Mouse (Mus musculus) urinary bladder, adult 18-20 months (tissue): ENCODE measurements around the gene Trp53bp2.

ENCODE experiments used
- DNase-seq, 2 experiments: peaks; one replicate each; pipeline ENCODE4 v3.0.0; 2022; ENCODE audit warnings: low spot score in 2 of 2, mixed read lengths in 2 of 2

Gene Trp53bp2

DNA sequence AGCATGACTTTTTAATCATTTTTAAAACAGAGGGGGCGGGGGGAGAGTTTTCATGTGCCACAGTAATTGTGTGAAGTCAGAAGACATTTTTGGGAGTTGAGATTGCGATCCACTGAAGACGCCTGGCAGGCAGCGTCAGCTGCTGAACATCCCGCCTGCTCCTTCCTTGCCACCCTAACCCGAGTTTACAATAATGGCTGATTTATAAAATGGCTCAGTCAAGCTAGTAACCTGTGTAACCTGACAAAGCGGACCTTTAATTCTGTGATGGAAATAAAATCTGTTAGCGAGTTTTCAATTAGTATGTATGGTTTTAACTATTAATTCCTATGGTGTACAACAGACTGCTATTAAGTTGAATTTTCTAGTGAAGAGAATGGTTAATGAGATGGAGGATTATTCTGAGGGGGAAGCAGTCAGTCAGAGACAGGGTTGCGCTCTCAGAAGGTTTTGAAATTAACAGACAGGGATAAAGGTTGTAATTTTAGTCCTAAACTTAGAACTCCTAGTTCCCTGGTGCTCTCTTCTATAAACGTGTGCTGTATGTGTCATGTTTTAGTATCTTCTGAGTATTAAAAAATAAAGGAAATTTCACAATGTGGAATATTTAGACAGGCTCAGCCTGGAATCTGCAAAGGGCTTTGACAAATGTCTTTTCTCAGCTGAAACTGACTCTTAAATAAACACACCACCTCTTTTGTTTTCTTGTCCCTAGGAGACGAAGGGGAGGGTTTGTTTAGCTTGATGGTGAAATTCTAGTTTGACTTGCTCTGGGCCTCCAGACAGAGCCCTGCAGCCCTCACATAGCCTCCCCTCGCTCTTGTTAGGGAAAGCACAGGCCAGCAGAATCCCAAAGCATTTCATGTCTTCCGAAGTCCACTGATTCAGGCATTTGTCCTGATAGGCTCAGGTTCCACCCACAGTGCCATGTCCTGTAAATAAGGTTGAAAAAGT is 51.6 kb downstream of the Trp53bp2 start:
- DNase-seq = peak in 1 of 2 experiments; percentile 36

DNA sequence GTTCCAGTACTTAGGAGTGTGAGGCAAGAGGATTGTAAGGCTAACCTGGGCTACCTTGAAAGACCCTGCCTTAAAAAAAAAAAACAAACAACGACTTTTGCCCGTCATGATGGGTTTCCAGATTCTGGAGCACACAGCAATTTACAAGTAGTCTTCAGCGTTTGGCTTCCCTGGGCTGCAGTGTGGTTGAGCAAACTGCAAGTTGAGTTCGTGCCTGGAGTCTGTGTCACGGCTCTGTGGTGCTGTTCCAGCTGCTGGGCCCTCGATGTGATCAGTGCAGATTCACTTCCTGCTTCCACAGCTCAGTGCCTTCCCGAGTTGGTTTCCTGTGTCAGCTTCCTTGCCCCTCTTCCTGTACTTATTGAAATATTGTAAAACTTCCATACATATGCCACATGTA is 52.3 kb downstream of the Trp53bp2 start:
- DNase-seq = peak in 1 of 2 experiments; percentile 19

DNA sequence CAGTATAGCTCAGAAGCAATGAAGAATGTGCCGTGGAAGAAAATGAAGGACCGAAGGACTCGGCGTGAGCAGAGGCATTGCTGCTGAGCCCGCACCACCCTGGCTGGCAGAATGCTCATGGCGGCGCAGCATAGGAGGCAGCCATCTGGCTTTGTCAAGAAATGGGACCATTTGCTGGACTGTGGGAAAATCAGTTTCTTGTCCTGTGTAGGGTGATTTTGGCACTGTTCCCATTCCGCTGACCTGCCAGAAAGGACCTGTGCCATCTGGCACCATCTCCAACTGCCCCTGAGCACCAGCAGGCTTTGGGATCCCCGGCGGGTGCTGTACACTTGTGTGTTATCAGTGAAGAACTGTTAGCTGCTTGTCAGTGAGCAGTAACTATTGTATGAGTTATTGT is 52.8 kb downstream of the Trp53bp2 start:
- DNase-seq = no peak

DNA sequence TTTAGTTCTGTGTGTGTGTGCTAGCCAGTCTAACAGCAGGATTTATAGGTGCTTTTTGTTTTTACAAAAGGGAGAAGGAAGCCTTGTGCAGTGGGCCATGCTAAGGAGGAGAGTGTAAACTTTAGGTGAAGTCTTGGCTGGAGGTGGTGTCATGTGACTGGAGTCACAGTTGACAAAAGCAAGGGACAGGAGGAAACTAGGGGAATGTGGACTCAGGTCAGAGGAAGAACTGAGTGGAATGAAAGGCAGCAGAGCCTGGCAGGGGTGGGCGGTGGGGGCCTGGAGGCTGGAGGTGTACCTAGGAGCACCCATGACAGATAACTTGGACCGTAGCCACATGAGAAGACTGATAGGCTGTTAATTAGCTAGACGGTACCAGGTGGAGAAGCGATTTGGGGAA is 56.3 kb downstream of the Trp53bp2 start:
- no peak for DNase-seq

DNA sequence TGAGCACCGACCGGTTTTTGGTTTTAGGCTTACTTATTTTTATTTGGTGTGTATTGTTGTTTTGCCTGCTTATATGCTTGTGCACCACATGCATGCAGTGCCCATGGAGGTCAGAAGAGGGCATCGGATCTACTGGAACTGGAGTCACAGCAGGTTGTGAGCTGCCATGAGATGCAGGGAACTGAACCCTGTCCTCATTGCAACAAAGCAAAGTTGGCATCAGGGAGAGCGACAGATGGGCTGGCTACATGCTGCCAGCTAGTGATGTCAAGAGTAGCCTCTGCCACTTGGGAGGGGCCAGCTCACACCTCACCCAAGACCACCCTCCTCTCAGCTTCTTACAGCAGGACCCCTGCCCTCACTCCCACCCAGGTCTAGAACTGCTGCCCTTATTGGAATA is 57.0 kb downstream of the Trp53bp2 start:
- DNase-seq = no peak

DNA sequence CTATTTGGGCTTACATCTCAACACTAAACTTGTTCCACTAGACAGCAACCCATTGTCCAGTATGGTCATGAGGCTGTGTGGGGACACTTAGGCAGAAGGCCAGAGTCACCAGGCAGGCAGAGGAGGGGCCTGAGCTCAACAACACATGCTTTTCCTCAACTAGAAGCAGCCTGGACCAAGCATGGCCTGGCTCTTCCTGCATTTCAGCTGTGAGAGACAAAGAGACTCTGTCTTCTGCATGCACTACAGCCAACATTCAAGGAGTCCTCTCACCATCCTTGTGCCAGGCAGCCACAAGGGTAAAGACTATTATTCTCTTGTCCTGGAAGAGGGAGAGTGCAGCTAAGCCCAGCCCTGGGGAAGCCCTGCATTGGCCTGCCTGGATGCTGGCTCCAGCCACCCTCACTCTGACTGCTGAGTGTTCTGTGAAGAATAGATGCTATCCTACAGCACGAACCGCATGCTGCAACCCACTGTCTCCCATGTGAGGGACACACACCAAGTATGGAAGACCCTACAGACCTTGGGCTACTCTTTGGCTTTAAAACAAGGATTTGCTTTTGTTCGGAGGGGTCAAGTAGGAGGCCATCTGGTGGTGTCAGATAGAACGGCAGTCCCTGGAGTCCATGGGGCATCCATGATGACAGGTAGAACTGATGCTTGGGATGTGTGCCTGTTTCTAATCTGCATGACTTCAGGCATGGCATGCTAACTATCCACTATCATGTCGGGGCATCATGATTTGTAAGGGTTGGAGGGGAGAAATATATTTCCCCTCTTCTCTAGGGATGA is 66.2 kb downstream of the Trp53bp2 start:
- no peak for DNase-seq

DNA sequence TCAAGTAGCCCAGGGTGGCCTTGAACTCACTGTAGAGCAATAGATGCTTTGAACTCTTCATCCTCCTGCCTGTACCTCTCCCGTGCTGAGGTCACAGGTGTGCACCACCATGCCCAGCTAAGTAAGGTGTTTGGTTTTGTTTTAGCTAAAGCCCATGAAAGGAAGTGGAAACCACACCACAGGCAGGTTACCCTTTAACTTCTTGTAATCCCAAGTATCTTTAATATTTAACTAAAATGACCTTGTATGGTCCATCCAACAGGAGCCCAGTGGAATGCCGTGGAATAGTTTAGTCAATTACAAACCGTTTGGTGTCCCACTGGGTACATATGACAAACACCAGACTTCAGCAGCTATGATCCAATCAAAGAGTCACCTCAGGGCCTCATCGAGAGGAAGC is 70.0 kb downstream of the Trp53bp2 start:
- no peak for DNase-seq

DNA sequence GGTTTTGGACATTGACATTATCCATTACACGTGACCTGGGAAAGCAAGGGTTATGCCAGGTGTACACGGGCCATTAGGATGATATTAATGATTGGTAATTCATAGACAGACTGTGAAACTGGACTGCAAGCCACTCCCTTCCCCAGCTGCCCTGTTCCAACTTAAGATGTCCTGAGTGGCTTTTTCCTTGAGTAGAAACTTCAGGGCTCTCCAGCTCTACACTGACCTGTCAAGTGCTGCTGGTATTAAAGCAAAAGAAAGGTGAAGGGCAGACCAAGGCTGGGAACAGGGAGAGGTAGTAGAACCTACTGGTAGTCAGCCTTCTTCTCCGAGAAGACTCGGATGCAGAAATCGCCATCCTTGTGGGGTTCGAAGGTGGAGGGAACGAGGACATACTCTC is 72.2 kb downstream of the Trp53bp2 start:
- no peak for DNase-seq

DNA sequence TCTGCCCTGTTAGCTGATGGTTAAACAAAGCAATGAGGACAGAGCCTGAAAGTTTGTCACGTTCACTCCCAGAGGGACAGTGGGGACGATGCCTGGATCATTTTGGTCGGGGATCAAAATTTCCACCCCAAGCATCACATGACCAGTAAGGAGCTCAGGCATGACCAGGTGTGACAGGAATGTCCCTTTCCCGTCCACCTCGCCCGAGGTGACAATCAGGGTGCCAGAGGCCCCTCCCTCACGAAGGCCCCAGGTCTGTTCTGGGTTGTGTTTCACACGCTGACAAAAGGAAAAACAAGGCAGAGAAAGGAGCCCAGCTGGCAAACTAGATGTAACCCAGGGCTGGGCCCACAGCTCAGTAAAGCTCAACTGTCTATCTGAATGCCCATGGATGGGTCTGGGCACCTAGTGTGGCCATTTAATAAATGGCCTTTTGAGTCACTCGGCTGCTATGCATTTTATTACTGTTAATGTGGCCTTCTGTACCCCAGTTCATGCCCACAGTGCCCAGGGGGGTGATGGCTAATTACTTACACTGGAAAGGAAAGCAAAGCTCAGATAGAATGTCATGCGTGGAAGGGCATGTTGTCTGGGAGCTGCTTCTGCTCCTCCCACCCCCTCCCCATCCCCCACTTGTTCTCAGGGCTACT is 72.8 kb downstream of the Trp53bp2 start:
- DNase-seq = no peak

DNA sequence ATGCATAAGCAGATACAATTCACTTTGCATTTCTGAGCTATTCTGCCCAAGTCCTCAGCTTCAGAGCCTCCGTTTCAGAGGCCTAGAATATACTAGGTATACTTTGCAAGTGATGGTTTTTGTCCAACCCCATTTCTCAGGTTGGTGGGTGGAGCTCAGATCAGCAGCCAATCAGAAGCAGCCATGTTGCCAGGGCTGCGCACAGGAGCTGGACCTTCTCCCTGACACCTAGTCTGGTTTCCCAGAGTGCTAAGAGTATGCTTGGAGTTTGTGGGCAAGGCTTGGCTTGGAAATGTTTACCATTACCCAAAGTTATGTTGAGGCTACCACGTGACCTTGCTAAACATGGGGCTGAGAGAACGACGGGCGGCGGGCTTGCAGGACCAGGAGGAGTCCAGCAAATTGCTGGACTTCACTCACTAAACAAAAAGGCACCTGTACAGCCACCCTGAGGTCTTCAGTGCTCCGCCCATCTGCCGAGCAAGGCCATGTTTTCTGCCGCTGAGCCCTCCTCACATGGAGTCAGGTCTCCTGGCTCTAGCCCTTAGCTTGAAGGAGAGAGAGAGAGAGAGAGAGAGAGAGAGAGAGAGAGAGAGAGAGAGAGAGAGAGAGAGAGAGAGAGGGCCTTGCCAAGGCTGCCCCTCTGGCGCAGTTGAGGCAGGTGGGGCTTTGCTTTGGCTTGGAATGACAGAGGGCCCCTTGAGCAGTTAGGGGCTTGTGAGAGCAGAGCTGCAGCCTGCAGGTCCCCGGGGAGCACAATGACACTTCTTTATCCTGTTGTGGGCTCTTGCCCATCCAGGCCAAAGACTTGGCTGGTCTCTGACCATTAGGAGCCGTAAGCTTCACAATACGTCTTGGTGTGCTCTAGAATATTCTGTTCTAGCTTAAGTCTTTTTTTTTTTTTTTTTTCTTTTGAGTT is 74.3 kb downstream of the Trp53bp2 start:
- DNase-seq = no peak

DNA sequence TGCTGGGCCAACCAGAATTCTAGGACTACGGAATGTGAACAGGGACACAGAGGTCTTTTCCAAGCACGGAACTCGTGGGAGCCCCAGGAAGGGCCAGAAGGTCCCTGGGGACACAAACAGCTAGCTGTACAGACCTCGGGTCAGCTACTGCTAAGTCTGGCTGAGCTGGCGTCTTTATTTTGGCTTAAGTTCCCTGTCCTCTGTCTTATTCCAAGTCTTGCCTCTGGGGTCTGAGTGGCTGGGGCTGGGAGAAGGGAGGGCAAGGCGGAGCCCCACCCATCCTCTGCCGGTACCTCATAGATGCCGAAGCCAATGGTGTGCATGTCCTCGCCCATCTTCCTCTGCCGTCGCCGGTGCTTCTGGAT is 74.9 kb downstream of the Trp53bp2 start:
- no peak for DNase-seq

DNA sequence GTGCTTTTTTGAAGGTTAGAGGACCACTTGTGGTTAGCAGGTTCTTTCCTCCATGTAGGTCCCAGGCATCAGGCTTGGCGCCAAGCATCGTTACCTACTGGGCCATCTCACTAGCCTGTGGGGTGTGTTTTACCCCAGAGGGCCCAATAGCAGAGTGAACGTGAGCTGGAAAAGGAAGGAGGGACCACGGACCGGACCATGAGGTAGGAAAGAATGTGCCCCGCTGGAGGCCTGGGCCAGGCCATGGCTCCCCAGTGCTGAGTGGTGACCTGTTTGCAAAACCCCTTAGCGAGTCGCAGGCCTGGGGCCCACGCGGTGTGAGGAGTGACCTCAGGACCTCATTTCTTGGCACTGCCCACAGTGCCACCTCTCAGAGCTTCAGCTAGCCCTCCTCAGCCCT is 79.5 kb downstream of the Trp53bp2 start:
- DNase-seq = no peak

DNA sequence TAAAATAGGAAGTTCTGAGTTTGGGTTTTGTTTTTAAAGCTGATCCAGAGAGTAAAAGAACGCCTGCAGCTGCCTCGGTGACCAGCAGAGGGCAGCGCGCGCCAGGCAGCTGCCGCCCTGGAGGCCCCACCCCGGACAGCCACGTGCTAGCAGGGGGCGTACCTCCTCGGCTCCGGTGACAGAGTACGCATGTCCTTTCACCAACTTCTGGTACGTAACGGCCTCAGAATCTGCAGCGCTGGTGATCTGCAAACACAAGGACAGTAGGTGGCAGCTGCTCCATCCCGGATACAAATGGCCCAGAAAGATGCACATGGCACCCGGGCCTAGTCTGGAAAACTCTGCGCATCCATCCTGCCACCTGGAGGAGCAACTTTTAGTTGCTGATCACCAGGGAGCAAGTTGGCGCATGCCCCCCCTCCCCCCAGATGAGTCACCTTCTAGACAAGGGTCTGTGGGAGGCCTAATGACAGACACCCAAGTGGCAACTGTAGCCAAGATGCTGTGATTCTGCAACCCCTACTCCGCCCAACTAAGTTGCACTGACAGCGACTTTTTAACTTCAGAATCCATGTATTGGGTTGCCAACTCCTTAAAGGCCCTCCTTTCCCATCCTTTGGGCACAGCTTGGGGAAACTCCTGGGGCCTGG is 81.0 kb downstream of the Trp53bp2 start:
- DNase-seq = peak; percentile 83 to 90

DNA sequence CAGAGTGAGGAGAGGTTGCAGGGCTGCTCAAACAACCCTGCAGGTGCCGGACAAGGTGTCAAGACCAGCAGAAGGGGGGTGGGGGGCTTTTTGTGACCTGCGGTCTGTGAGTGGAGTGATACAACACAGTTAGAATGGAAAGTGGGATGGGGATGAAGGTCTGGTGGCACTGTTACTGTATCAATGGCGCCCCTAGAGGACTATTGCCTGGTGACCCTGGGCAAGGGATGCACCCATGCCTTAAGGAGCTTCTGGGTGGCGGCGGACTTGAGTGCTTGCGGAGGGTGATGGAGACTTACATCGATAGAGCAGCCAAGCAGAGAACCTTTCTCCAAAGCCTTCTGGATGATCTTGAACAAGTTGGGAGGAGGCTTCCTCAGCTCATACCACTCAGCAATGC is 81.6 kb downstream of the Trp53bp2 start:
- no peak for DNase-seq

DNA sequence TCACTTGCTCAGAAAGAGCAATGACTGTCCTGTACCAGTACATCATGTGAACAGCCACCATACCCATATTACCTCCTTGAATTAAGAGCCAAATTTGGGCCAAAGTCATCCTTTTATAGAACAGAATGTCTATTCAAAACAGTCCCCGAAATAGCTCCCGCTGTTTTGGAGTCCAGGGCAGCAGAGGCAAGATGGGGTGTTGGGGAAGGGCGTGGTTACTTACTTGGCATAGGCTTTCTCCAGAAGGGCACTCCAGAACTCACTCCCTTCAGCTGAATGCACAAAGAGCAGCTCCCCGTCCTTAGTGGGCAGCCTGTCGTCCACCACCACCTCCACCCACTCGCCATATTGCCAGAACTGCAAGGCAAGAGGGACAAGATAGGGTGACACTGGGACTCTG is 82.9 kb downstream of the Trp53bp2 start:
- DNase-seq = no peak

DNA sequence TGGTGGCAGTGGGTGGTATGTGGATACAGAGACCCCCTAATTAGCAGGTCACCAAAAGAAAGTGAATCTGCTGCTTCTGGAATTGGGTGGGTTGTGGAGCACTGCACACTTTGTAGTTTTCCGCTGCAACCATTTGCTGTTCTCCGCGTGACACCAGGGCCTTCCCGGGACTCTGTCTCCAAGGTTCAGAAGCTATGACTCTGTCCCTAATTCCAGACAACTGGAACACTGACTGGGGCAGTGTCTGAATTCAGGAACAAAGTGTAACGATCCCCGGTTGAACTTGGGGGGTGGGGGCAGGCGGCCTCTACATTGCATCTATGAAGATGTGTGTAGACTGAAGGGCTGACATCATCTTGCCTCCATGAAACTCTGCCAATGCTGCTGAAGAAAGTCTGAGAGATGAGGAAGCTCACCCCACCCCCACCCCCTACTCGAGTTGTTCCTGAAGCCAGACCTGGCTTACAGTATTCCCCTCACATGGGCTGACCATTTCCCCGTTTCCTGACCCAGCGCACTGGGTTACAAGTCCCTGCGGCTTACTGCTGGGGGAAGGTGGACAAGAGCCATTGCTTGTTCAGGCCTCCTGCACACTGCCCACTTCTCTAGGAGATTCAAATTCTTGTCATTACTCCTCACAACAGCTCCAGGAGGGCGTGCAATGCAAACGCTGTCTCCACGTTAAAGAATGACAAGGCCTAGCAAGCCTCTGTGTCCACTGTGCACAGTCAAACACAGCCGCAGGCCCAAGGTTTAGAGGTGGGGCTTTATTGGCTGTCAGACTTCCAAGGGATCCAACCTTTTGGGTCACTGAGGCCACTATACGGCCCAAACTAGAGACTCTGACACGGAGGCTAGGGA is 85.5 kb downstream of the Trp53bp2 start:
- DNase-seq = no peak

DNA sequence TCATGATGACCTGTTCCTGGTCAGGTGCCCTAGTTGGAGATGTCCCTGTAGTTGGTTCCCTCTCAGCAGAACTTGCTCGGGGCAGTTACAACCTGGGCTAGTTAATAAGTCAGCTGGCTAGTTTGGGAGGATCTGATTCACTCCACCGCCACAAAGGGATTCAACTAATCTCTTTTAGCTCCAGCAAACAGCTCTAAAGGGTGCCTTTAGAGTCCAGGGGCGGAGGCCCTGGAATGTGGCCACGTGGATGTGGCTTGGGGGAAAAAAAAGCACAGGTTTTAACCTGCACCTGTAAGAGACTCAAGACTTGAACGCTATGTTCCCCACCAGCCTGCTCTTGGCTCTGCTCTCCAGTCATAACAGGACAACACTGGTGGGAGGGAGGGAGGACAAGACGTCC is 87.7 kb downstream of the Trp53bp2 start:
- DNase-seq = no peak

DNA sequence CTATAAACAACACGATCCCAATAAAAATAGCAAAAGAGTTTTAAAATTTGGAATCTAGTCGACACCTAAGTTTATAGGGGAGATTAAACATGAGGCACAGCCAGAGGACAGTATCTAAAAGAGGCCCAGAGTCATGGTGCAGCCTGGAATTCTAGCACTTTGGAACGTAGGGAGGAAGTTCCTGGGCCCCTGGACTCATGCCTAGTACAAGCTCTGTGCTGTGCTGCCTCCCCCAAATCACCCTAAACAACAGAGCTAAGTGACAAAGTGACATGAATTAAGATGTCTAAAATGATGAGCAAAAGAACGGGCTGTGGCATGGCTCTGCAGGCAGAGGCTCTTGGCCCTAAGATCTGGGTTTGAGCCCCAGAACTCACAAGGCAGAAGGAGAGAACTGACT is 88.8 kb downstream of the Trp53bp2 start:
- DNase-seq = no peak

DNA sequence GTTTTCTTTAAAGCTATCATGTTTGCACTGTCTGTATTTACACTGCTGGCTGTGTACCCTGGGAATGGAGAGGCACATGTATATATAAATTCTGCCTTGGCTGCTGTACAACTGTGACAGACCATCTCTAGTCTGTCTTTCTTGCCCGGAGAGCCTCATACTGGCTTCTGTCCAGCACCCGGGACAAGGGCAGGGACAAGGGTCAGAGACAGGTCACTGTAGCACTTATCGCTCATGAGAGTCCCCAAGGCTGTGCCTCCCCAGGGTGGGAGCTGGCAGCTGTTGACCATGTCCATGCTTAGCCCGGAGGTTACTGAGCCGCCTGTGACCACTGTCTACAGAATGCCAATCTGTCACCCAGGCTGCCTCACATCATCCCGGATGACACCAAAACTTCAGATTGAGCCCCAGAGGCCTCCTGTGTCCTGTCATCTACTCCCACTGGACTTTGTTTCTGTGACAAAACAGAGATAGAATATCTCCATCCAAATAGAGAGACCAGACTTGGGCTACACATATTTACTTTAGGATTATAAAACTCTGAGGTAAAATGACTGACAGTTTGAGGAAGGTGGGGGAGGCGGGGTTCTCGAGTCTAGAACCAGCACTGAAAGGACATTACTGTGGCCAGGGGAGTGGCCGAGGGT is 90.6 kb downstream of the Trp53bp2 start:
- no peak for DNase-seq
